Mouse (Mus musculus): ENCODE data around the gene Slc4a3. TPM values are rescaled to one million over a fixed set of nuclear protein-coding genes. Genes with fewer than 3 reads are reported as not detected.

Gene Slc4a3
- total RNA-seq, 2 experiments from 2014 or later, result not detected

DNA sequence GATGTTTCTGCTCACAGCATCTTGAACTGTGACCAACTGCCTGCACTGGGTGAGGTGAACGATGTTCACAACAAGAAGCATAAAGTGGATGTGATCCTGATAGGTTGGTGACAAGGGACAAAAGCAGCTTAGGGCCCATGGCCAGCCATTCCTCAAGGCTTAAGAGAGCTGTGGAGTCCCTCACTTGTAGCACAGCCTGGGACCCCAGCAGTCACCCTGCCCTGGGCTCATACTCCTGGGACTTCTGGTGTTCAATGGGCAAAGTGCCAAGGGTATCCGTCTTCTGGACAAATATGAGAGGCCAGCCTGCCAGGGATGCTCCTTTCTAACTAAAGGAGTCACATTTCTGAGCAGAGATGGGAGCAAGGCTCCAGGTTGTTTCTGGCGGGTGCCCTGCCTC, 49.9 kb downstream of the Slc4a3 start:
- no peak for ATAC-seq (ENCODE audit: poor library complexity, severe bottlenecking)

- no peak for ATAC-seq (ENCODE audit: poor library complexity, severe bottlenecking)
Measured at GRCm38 (mm10) chr1:75596906-75597305, 50.8 kb downstream of the Slc4a3 start.

DNA sequence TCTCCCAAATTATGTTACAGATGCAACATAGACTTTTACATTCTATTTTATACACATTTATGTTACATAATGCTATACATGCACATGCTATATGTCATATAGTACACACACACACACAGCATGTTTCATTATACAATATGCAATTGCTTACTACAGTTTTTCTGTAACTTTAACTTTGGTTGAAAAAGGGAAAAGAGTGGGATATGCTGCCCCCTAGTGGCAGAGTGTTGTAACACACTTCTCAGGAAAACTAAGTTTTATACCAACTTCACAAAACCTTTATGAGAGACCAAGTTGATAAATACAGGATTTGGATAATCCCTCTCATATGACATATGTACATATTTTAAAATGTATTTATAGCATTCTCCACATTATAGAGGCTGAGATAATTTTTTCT, 51.6 kb downstream of the Slc4a3 start:
- ATAC-seq (ENCODE audit: poor library complexity, severe bottlenecking), result peak; percentile 35; the same call in 1 of the 2 replicates

DNA sequence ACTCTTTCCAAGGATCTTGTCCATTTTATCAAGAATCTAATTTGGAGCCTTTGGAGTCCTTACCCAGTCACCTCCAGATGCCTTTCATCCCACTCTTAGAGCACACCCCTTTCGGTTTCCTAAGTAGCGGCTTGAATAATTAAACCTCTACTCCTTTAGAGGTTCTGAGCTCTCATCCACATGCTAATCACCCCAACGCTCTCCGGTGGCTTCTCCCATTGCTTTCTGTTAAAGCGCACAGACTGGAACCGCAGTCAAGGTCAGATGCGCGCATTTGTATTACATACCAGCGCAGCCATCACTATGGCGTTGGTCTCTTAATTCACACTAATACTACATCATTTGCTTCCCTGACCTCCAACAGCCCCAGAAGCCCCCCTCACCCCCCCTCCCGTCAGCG, 55.7 kb downstream of the Slc4a3 start:
- ATAC-seq (ENCODE audit: poor library complexity, severe bottlenecking), result no peak

- ATAC-seq (ENCODE audit: poor library complexity, severe bottlenecking), result no peak
Measured at GRCm38 (mm10) chr1:75603584-75603983, 57.5 kb downstream of the Slc4a3 start.

DNA sequence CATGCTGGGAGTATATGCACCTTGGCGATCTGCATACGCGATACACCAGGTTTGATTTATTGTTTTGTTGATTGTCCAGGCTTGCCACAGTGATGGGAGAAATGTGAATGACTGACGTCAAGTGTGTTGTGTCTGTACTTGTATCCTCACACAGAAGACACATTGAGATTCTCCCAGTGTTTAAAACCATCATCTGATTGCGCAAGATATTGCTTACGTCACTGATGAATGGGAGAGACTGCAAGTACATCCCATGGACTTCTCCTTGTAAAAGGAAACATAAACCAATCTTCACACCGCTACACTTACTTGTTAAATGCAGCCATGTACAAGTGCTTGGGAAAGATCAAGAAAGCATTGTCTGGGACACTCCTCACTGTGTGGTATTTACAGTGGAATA, 62.2 kb downstream of the Slc4a3 start:
- ATAC-seq (ENCODE audit: poor library complexity, severe bottlenecking), result no peak

DNA sequence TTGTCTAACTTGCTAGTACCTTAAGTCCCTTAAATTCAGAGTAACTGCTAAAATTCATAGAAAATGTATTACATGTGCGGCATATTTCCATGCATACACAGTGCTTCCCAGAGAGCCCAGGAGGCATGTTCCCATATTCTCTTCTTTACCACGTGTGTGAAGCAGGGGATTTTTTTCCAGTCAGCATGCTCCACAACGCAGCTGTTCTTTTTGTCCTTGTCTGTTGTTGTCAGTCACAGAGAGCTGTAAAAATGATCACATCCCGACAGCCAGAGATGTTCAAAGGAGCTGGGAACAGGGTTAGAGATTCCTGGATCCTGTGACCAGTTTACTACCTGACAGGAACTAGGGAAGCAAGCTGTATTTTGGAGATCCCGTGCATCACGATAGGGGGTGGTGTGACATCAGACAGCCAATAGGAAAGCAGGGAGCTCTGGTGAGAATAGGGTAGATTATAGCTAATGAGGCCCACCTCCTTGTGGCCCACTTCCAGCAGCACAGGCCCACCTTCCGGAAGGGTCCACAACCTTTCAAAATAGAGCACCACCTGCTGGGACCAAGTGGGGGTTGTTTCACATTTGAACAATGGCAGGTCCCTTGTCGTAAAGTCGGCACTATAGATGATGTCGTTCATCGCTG, 62.7 kb downstream of the Slc4a3 start:
- ATAC-seq (ENCODE audit: poor library complexity, severe bottlenecking), result no peak

DNA sequence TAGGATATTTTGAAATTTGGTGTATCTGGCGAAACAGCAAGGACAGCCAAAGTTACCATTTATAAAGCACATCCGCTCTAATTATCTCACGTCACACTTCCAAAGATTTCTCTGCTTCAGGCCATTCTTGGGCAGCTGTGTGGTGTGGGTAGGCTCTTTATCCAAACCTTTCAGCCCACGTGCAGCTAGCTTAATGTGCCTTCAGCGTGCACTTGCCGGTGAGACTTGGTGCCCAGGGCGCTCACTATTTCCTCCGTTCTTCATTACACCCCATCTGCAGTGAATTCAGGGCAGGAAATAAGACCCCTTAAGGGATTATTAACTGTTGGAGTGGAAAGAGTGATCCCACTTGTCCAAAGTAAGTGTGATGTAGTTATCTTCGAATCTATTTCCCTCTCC, 63.2 kb downstream of the Slc4a3 start:
- no peak for ATAC-seq (ENCODE audit: poor library complexity, severe bottlenecking)

DNA sequence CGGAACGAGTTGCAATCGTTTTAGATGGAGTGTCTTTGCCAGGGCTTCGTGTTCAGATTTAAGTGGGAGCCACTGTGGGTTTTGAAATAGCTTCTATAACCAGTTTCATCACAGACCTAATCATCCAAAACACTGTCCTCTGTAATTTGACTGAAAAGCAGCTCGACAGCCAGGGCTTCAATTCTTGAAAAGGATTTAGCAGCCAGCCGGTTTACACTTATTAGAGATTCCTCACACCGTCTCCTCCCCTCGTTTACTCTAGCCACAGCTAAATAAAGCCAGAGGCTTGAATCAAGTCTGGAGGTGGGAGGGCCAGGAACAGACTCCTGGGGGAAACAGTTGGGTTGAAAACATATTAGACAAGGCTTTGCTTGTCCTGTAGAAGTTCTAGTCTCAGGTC, 64.5 kb downstream of the Slc4a3 start:
- no peak for ATAC-seq (ENCODE audit: poor library complexity, severe bottlenecking)

Other genes starting within 250 kb of the Slc4a3 start
- gene Dnpep, start 228.3 kb upstream of the Slc4a3 start, total RNA-seq (2015), result 26.2 and 32.0 TPM in 2 replicates
- gene Dnpep, start 228.3 kb upstream of the Slc4a3 start, total RNA-seq (2017), result 31.1 and 35.9 TPM in 2 replicates
- not detected in 2 replicates for gene Des, start 185.9 kb upstream of the Slc4a3 start, total RNA-seq (2015)
- gene Des, start 185.9 kb upstream of the Slc4a3 start, total RNA-seq (2017), result not detected in 2 replicates
- gene Speg, start 171.0 kb upstream of the Slc4a3 start, total RNA-seq (2015), result not detected in 2 replicates
- 0.11 TPM in 1 of 2 replicates, not detected in the other for gene Speg, start 171.0 kb upstream of the Slc4a3 start, total RNA-seq (2017)
- 71.8 and 79.4 TPM in 2 replicates for gene Gmppa, start 110.3 kb upstream of the Slc4a3 start, total RNA-seq (2015)
- gene Gmppa, start 110.3 kb upstream of the Slc4a3 start, total RNA-seq (2017), result 56.5 and 58.9 TPM in 2 replicates
- not detected in 2 replicates for gene Asic4, start 95.8 kb upstream of the Slc4a3 start, total RNA-seq (2015)
- gene Asic4, start 95.8 kb upstream of the Slc4a3 start, total RNA-seq (2017), result not detected in 2 replicates
- gene Chpf, start 67.0 kb upstream of the Slc4a3 start, total RNA-seq (2015), result 0.50 and 0.69 TPM in 2 replicates
- 0.37 and 0.41 TPM in 2 replicates for gene Chpf, start 67.0 kb upstream of the Slc4a3 start, total RNA-seq (2017)
- 0.11 TPM in 1 of 2 replicates, not detected in the other for gene Tmem198, start 66.7 kb upstream of the Slc4a3 start, total RNA-seq (2015)
- gene Tmem198, start 66.7 kb upstream of the Slc4a3 start, total RNA-seq (2017), result 0.15 TPM in 1 of 2 replicates, not detected in the other
- not detected in 2 replicates for gene Obsl1, start 39.8 kb upstream of the Slc4a3 start, total RNA-seq (2015)
- gene Obsl1, start 39.8 kb upstream of the Slc4a3 start, total RNA-seq (2017), result not detected in 2 replicates
- gene Inha, start 39.2 kb upstream of the Slc4a3 start, total RNA-seq (2015), result not detected in 2 replicates
- gene Inha, start 39.2 kb upstream of the Slc4a3 start, total RNA-seq (2017), result not detected in 2 replicates
- gene Stk11ip, start 24.7 kb upstream of the Slc4a3 start, total RNA-seq (2015), result 9.5 and 10.7 TPM in 2 replicates
- 17.2 and 20.5 TPM in 2 replicates for gene Stk11ip, start 24.7 kb upstream of the Slc4a3 start, total RNA-seq (2017)

All from megakaryocyte, adult 5-6 weeks (primary cell).